Mouse (Mus musculus) liver, embryonic 14.5 days (tissue): ENCODE data around the gene Mknk1. TPM values are rescaled to one million over a fixed set of nuclear protein-coding genes. Genes with fewer than 3 reads are reported as not detected.

Experiments used
- ATAC-seq: fragments of 200-750 bp; cut with Nextera tagmentation; 2 replicates; pipeline ENCODE4 v1.8.0; 2017; ENCODE audit warnings: moderate number of reproducible peaks, mild to moderate bottlenecking, moderate library complexity; ENCODE audit not compliant: insufficient read depth
- DNase-seq, 3 experiments: peaks; one replicate each; pipeline ENCODE4 v3.0.0-alpha.2; 2012 to 2013; ENCODE audit warnings: low read depth in 3 of 3, low spot score in 3 of 3
- H3K27ac ChIP-seq: fragments of 300-500 bp; sonication (generic); 2 replicates; pipeline ENCODE4 v1.5.1; 2014; ENCODE audit warnings: moderate library complexity, mild to moderate bottlenecking, control low read depth, inconsistent platforms
- H3K27me3 ChIP-seq: fragments of 300-500 bp; sonication (generic); 2 replicates; pipeline ENCODE4 v1.6.1; 2014; ENCODE audit warnings: mild to moderate bottlenecking, low read length, moderate library complexity; ENCODE audit not compliant: control insufficient read depth, insufficient read depth
- H3K36me3 ChIP-seq: fragments of 300-500 bp; sonication (generic); replicated peaks from 2 replicates; pipeline ENCODE4 v1.6.1; 2014; ENCODE audit warnings: low read depth; ENCODE audit not compliant: control insufficient read depth, insufficient read depth
- H3K4me1 ChIP-seq, 2 experiments: fragments of 200-500 bp in 1 of 2; fragments of 300-500 bp in 1 of 2; sonication (generic) in 1 of 2; replicated peaks; 2 replicates each; pipeline ENCODE4 v1.6.1; 2012 to 2014; ENCODE audit warnings: antibody characterized with exemption in 1 of 2, inconsistent platforms in 1 of 2, low read length in 1 of 2; ENCODE audit not compliant: control insufficient read depth in 2 of 2, insufficient read depth in 2 of 2
- H3K4me2 ChIP-seq: fragments of 300-500 bp; sonication (generic); 2 replicates; pipeline ENCODE4 v1.6.1; 2014; ENCODE audit warnings: low read depth, mild to moderate bottlenecking, control low read depth, moderate library complexity
- H3K4me3 ChIP-seq, 2 experiments: fragments of 200-500 bp in 1 of 2; fragments of 300-500 bp in 1 of 2; sonication (generic) in 1 of 2; 2 replicates each; pipeline ENCODE4 v1.5.1; 2012 to 2014; ENCODE audit warnings: low read depth in 2 of 2, low read length in 2 of 2, mild to moderate bottlenecking in 2 of 2, control low read depth in 1 of 2, inconsistent platforms in 1 of 2, moderate library complexity in 1 of 2; ENCODE audit not compliant: insufficient read depth in 1 of 2
- H3K9ac ChIP-seq: fragments of 300-500 bp; sonication (generic); replicated peaks from 2 replicates; pipeline ENCODE4 v1.6.1; 2014; ENCODE audit warnings: mild to moderate bottlenecking, control low read depth, moderate library complexity
- H3K9me3 ChIP-seq: fragments of 300-500 bp; sonication (generic); 2 replicates; pipeline ENCODE4 v1.6.1; 2016; ENCODE audit warnings: low read length, mixed read lengths; ENCODE audit not compliant: control insufficient read depth
- CTCF ChIP-seq: IDR thresholded peaks from 2 replicates; pipeline ENCODE4 v1.5.1; 2016; ENCODE audit warnings: antibody characterized with exemption, low read depth, control low read depth
- EP300 ChIP-seq: IDR thresholded peaks from 2 replicates; pipeline ENCODE4 v1.6.1; 2016; ENCODE audit warnings: antibody characterized with exemption, low read depth
- WGBS: fragments of 180-500 bp; shearing (Covaris S2); extraction: QIAGEN DNeasy Blood & Tissue Kit; methylation state at CpG from one replicate; pipeline ENCODE4 v1.1.7; 2014; ENCODE audit not compliant: insufficient replicate concordance; 5-methylcytosine and 5-hydroxymethylcytosine counted together
- polyA plus RNA-seq, 2 experiments: library from polyadenylated mRNA; depleted of rRNA in 1 of 2; stranded (reverse) in 1 of 2; unstranded in 1 of 2; fragments of >200 nt; fragmentation: Nextera tagmentation in 1 of 2; extraction: Ambion mirVana in 1 of 2; gene quantifications; 2 replicates each; pipeline versions ENCODE4 v1.2.1 to v1.2.3; 2012 to 2014

Mknk1 gene
- polyA plus RNA-seq, 2 experiments: 21.3 to 34.8 TPM

DNA sequence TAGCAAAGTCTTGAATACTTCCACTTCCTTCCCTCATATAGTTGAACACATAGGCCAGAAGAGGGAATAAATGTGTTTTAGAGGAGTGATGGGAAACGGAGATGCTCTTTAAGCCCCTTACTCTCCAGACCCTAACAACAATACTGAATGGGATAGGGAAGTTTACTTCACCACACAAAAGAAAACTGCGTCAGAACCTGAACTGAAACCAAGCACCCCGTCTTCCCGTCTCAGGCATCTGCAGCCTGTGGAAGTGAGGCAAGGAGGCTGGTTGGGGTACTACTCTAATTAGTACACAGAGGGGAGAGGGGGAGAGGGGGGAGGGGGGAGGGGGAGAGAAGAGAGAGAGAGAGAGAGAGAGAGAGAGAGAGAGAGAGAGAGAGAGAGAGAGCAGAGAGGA, 802 bp upstream of the Mknk1 start:
- Histone ChIP-seq H3K4me3 (no peak overlapping the region; a peak in 1 of 4 replicates), H3K4me2 (peak overlapping the region; percentile 65), H3K4me1 (peaks cover 9 to 27% of the 10 kb centered on the region in 2 experiments), H3K9ac (peak overlapping the region; percentile 41; the same call in 1 of the 2 replicates), H3K9me3 (no peaks in the 10 kb centered on the region), H3K27ac (no peak overlapping the region), H3K36me3 (peaks cover 6% of the 10 kb centered on the region), H3K27me3 (no peaks in the 10 kb centered on the region)
- no peak for TF ChIP-seq EP300
- no peak for TF ChIP-seq CTCF
- WGBS: 28% methylated on average over 4 of the region's 4 CpGs
- no peak for ATAC-seq
- no peak for DNase-seq

DNA sequence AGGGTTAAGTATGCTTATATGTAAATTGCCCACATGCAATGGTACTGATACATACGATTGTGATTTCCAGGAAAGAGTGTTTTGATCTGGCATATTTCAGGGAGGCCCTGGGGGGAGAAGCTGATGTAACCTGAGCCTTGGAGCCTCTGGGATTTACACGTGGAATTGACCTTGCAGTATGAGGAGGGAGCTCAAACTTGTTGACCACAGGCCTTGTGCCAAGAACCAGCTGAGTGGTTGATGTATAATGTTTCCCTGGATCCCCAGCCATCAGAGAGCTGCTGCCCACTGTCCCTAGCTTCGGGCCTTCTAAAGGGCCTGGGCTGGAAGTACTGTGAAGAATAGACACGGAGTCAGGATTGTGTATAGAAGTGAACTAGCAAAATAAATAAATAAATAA, 958 bp downstream of the Mknk1 start:
- DNase-seq (no peak), ATAC-seq (no peak)
- Histone ChIP-seq H3K4me2 (peak overlapping the region; percentile 65), H3K4me1 (peaks cover 9 to 29% of the 10 kb centered on the region in 2 experiments), H3K36me3 (peaks cover 15% of the 10 kb centered on the region), H3K9me3 (no peaks in the 10 kb centered on the region), H3K4me3 (peak overlapping the region; percentile 65 to 89), H3K9ac (peak overlapping the region; percentile 63), H3K27ac (peak overlapping the region; percentile 0), H3K27me3 (no peaks in the 10 kb centered on the region)
- TF ChIP-seq EP300 (no peak), CTCF (no peak)
- 48% methylated on average over 4 of the region's 4 CpGs for WGBS

DNA sequence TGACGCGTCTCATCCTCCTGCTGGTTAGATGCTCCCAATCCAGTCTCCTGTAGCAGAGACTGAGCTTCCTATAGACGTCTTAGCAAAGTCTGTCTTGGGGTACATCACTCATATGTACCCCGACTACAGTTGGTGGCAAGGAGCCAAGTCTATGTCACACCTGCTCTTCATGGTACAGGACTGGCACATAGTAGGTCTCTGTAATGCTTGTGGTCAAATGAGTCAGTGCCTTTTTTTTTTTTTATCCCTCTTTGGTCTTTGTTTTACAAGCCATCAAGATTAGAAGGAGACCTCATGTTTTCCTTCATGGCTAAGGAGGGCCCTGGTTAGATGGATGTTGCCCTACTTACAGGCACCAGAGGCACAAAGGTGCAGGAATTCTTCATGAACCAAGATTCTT, 1.8 kb downstream of the Mknk1 start:
- Histone ChIP-seq H3K9me3 (no peaks in the 10 kb centered on the region), H3K4me2 (peak overlapping the region; percentile 65), H3K27ac (no peak overlapping the region), H3K4me1 (peaks cover 13 to 38% of the 10 kb centered on the region in 2 experiments), H3K27me3 (no peaks in the 10 kb centered on the region), H3K36me3 (peaks cover 15% of the 10 kb centered on the region), H3K4me3 (peak overlapping the region; percentile 31 to 65; a peak in 3 of 4 replicates), H3K9ac (peak overlapping the region; percentile 28)
- ATAC-seq (no peak), DNase-seq (no peak)
- WGBS: 88% methylated on average over 4 of the region's 4 CpGs
- TF ChIP-seq CTCF (no peak), EP300 (no peak)

DNA sequence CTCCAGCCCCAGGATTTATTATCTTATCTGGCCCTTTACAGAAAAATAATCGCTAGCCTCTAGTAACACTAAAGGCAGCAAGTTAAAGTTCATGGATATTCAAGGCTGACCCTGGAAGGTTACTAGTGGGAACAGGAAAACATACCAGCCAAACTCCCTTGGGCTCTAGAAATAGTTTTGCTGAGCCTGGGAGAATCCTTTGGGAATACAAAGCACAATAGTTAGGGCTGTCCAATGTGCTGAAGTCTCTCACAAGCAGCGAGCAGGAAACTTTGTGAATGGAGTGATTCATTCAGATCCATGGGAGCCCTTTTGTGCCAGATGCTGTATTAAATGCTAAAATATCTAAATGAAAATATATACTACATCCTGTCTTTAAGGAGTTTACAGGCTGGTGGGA, 7.7 kb downstream of the Mknk1 start:
- DNase-seq (no peak), ATAC-seq (no peak)
- TF ChIP-seq EP300: no peak
- no peak for TF ChIP-seq CTCF
- H3K9ac ChIP-seq: peak overlapping the region; percentile 23
- peaks cover 53 to 70% of the 10 kb centered on the region in 2 experiments for H3K4me1 ChIP-seq
- no peak overlapping the region for H3K4me2 ChIP-seq
- 54% methylated on average over 2 of the region's 2 CpGs for WGBS
- H3K27ac ChIP-seq: peak overlapping the region; percentile 78
- no peaks in the 10 kb centered on the region for H3K27me3 ChIP-seq
- H3K9me3 ChIP-seq: no peaks in the 10 kb centered on the region
- peaks cover 45% of the 10 kb centered on the region for H3K36me3 ChIP-seq
- H3K4me3 ChIP-seq: no peak overlapping the region

DNA sequence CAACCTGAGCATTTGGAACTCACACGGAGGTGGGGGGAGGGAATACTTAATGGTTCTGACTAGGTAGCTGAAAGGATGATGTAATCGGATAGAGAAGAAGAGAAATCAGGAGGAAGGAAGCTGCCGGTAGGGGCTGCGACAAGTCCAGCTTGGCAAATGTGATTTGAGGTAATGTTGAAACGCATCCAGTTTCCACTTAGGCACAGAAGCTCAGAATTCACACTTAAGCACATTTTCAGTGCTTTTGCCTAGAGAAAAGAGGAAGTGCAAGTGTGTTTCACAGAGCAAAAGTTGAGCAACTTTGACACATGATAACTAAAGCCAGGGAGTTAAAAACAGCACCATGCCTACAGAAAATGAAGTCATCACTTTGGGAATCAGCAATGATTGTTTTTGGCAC, 8.4 kb downstream of the Mknk1 start:
- Histone ChIP-seq H3K4me2 (peak overlapping the region; percentile 55), H3K4me3 (0 out of 4 replicates have a peak overlapping the region, but pooled peaks of 1 of the 2 experiments have one; percentile 3), H3K4me1 (peaks cover 53 to 68% of the 10 kb centered on the region in 2 experiments), H3K27ac (peak overlapping the region; percentile 78), H3K36me3 (peaks cover 47% of the 10 kb centered on the region), H3K9me3 (no peaks in the 10 kb centered on the region), H3K9ac (peak overlapping the region; percentile 34), H3K27me3 (no peaks in the 10 kb centered on the region)
- TF ChIP-seq EP300 (0 out of 2 replicates have a peak, but pooled peaks have one; percentile 12), CTCF (0 out of 2 replicates have a peak, but pooled peaks have one; percentile 13)
- DNase-seq (no peak), ATAC-seq (no peak)
- WGBS: 18% methylated on average over 5 of the region's 5 CpGs
